Mouse (Mus musculus) spleen, adult 2 months (tissue): ENCODE data around the gene Erich4. TPM values are rescaled to one million over a fixed set of nuclear protein-coding genes. Genes with fewer than 3 reads are reported as not detected.
A peak's percentile ranks its signal among the peaks of the same experiment; 100 is the strongest.
"Not testable (repeated sequence)": the region's sequence is repeated elsewhere in the genome, so short reads cannot be mapped to it uniquely, and the experiment has no call there.

Source experiments
- DNase-seq, 2 experiments: peaks; one replicate each; pipeline versions ENCODE4 v3.0.0 to v3.0.0-alpha.2; 2012 to 2021; ENCODE audit warnings: low spot score in 2 of 2, low read depth in 1 of 2
- H3K27ac ChIP-seq: fragments of 200-500 bp; 2 replicates; pipeline ENCODE4 v1.5.1; 2012; ENCODE audit warnings: low read length, inconsistent platforms; ENCODE audit not compliant: insufficient read depth
- H3K27me3 ChIP-seq: fragments of 200-500 bp; 2 replicates; pipeline ENCODE4 v1.6.1; 2012; ENCODE audit warnings: mild to moderate bottlenecking, moderate library complexity, low read length, inconsistent platforms; ENCODE audit not compliant: control insufficient read depth, insufficient read depth
- H3K36me3 ChIP-seq: fragments of 200-500 bp; 2 replicates; pipeline ENCODE4 v1.6.1; 2012; ENCODE audit warnings: mild to moderate bottlenecking, low read length, inconsistent platforms; ENCODE audit not compliant: control insufficient read depth, insufficient read depth
- H3K4me1 ChIP-seq: fragments of 200-500 bp; 2 replicates; pipeline ENCODE4 v1.6.1; 2011; ENCODE audit warnings: inconsistent platforms; ENCODE audit not compliant: control insufficient read depth, insufficient read depth, insufficient read length
- H3K4me3 ChIP-seq: fragments of 200-500 bp; 2 replicates; pipeline ENCODE4 v1.5.1; 2011; ENCODE audit warnings: mild to moderate bottlenecking, inconsistent platforms; ENCODE audit not compliant: insufficient read depth, insufficient read length; ENCODE audit errors: extremely low read depth
- CTCF ChIP-seq: fragments of 200-500 bp; IDR thresholded peaks from 2 replicates; pipeline ENCODE4 v1.5.1; 2011; ENCODE audit warnings: mild to moderate bottlenecking, inconsistent platforms; ENCODE audit not compliant: insufficient read depth, insufficient read length, insufficient replicate concordance; ENCODE audit errors: extremely low read depth
- POLR2A ChIP-seq: fragments of 200-500 bp; IDR thresholded peaks from 2 replicates; pipeline ENCODE4 v1.6.1; 2011; ENCODE audit warnings: low read depth, low read length, inconsistent platforms
- WGBS: fragments of 180-500 bp; shearing (Covaris S2); methylation state at CpG from one replicate; pipeline ENCODE4 v1.1.7; 2018; 5-methylcytosine and 5-hydroxymethylcytosine counted together
- polyA plus RNA-seq: library from polyadenylated mRNA; depleted of rRNA; stranded (reverse); fragments of >200 nt; gene quantifications from 2 replicates; pipeline ENCODE4 v1.2.3, GENCODE M21; 2012

Erich4 gene
- polyA plus RNA-seq, 1 experiment, result not detected

- H3K27ac ChIP-seq, result no peak overlapping the region
- H3K36me3 ChIP-seq, result no peaks in the 10 kb centered on the region
- peaks cover 22% of the 10 kb centered on the region; the same call in 1 of the 2 replicates for H3K4me1 ChIP-seq
- no peak for DNase-seq
- H3K27me3 ChIP-seq, result no peaks in the 10 kb centered on the region
- WGBS, result 91% methylated on average over 15 of the region's 15 CpGs
- H3K4me3 ChIP-seq, result no peak overlapping the region
- TF ChIP-seq POLR2A, result no peak
- no peak for TF ChIP-seq CTCF
Observed at GRCm38 (mm10) chr7:25582301-25582810, 33.3 kb downstream of the Erich4 start.

GRCm38 (mm10) chr7:25579441-25579840, 36.3 kb downstream of the Erich4 start:
- no peak for TF ChIP-seq POLR2A
- no peak for TF ChIP-seq CTCF
- Histone ChIP-seq H3K4me3 (no peak overlapping the region), H3K36me3 (no peaks in the 10 kb centered on the region), H3K4me1 (peaks cover 24% of the 10 kb centered on the region; the same call in 1 of the 2 replicates), H3K27me3 (no peaks in the 10 kb centered on the region), H3K27ac (no peak overlapping the region)
- DNase-seq, result no peak
- 81% methylated on average over 10 of the region's 10 CpGs for WGBS

GRCm38 (mm10) chr7:25576793-25577437, 38.8 kb downstream of the Erich4 start:
- not testable (repeated sequence) for H3K36me3 ChIP-seq, H3K4me3 ChIP-seq, H3K27me3 ChIP-seq
- peak overlapping the region; percentile 96 for H3K27ac ChIP-seq
- peak; percentile 55 to 78 for DNase-seq
- H3K4me1 ChIP-seq, result peaks cover 24% of the 10 kb centered on the region; the same call in 1 of the 2 replicates
- WGBS, result 21% methylated on average over 14 of the region's 14 CpGs

GRCm38 (mm10) chr7:25576308-25576707, 39.4 kb downstream of the Erich4 start:
- 44% methylated on average over 6 of the region's 6 CpGs for WGBS
- not testable (repeated sequence) for H3K27me3 ChIP-seq, H3K36me3 ChIP-seq, H3K4me3 ChIP-seq
- Histone ChIP-seq H3K27ac (peak overlapping the region; percentile 96), H3K4me1 (peaks cover 24% of the 10 kb centered on the region; the same call in 1 of the 2 replicates)
- peak in 1 of 2 experiments; percentile 41 for DNase-seq

GRCm38 (mm10) chr7:25575870-25576269, 39.8 kb downstream of the Erich4 start:
- peak overlapping the region; percentile 96 for H3K27ac ChIP-seq
- 56% methylated on average over 8 of the region's 8 CpGs for WGBS
- no peaks in the 10 kb centered on the region for H3K27me3 ChIP-seq
- no peaks in the 10 kb centered on the region for H3K36me3 ChIP-seq
- TF ChIP-seq CTCF (no peak), POLR2A (no peak)
- no peak overlapping the region for H3K4me3 ChIP-seq
- DNase-seq, result no peak
- H3K4me1 ChIP-seq, result peaks cover 24% of the 10 kb centered on the region; the same call in 1 of the 2 replicates

GRCm38 (mm10) chr7:25575105-25575504, 40.6 kb downstream of the Erich4 start:
- Histone ChIP-seq H3K27ac (0 out of 2 replicates have a peak overlapping the region, but pooled peaks have one; percentile 96), H3K4me1 (peaks cover 24% of the 10 kb centered on the region; the same call in 1 of the 2 replicates), H3K36me3 (no peaks in the 10 kb centered on the region), H3K4me3 (no peak overlapping the region), H3K27me3 (no peaks in the 10 kb centered on the region)
- no peak for TF ChIP-seq CTCF
- no peak for TF ChIP-seq POLR2A
- WGBS, result 94% methylated on average over 5 of the region's 5 CpGs
- DNase-seq, result no peak

GRCm38 (mm10) chr7:25573806-25574205, 41.9 kb downstream of the Erich4 start:
- WGBS, result 81% methylated on average over 5 of the region's 5 CpGs
- not testable (repeated sequence) for H3K27me3 ChIP-seq, H3K27ac ChIP-seq, DNase-seq, H3K4me3 ChIP-seq, H3K36me3 ChIP-seq
- peaks cover 24% of the 10 kb centered on the region; the same call in 1 of the 2 replicates for H3K4me1 ChIP-seq
